Mouse (Mus musculus): ENCODE measurements around the gene Igf2bp3.

Igf2bp3 gene

GRCm38 (mm10) chr6:49171216-49171615, 43.5 kb downstream of the Igf2bp3 start:
- DNase-seq, result peak; percentile 11

GRCm38 (mm10) chr6:49168648-49169047, 46.1 kb downstream of the Igf2bp3 start:
- no peak for DNase-seq

GRCm38 (mm10) chr6:49167406-49167805, 47.4 kb downstream of the Igf2bp3 start:
- no peak for DNase-seq

GRCm38 (mm10) chr6:49166318-49166717, 48.4 kb downstream of the Igf2bp3 start:
- no peak for DNase-seq

GRCm38 (mm10) chr6:49165855-49166254, 48.9 kb downstream of the Igf2bp3 start:
- peak; percentile 64 for DNase-seq

GRCm38 (mm10) chr6:49165101-49165500, 49.7 kb downstream of the Igf2bp3 start:
- DNase-seq, result peak; percentile 27

- no peak for DNase-seq
Measured at GRCm38 (mm10) chr6:49164701-49165100, 50.1 kb downstream of the Igf2bp3 start.

GRCm38 (mm10) chr6:49159971-49160370, 54.8 kb downstream of the Igf2bp3 start:
- DNase-seq, result no peak

- DNase-seq, result no peak
Measured at GRCm38 (mm10) chr6:49156826-49157175, 58.0 kb downstream of the Igf2bp3 start.

GRCm38 (mm10) chr6:49156170-49156825, 58.5 kb downstream of the Igf2bp3 start:
- no peak for DNase-seq

GRCm38 (mm10) chr6:49151465-49151864, 63.3 kb downstream of the Igf2bp3 start:
- DNase-seq, result peak; percentile 29

GRCm38 (mm10) chr6:49150349-49151229, 64.2 kb downstream of the Igf2bp3 start:
- peak; percentile 68 for DNase-seq

- DNase-seq, result peak; percentile 89
Measured at GRCm38 (mm10) chr6:49149202-49149930, 65.4 kb downstream of the Igf2bp3 start.

- peak; percentile 92 for DNase-seq
Measured at GRCm38 (mm10) chr6:49148781-49149180, 66.0 kb downstream of the Igf2bp3 start.

GRCm38 (mm10) chr6:49148368-49148767, 66.4 kb downstream of the Igf2bp3 start:
- no peak for DNase-seq

- peak; percentile 56 for DNase-seq
Measured at GRCm38 (mm10) chr6:49146461-49146860, 68.3 kb downstream of the Igf2bp3 start.

- DNase-seq, result peak; percentile 43
Measured at GRCm38 (mm10) chr6:49142428-49142827, 72.3 kb downstream of the Igf2bp3 start.

- no peak for DNase-seq
Measured at GRCm38 (mm10) chr6:49141125-49141524, 73.6 kb downstream of the Igf2bp3 start.

- DNase-seq, result no peak
Measured at GRCm38 (mm10) chr6:49138159-49139051, 76.4 kb downstream of the Igf2bp3 start.

- no peak for DNase-seq
Measured at GRCm38 (mm10) chr6:49136739-49137138, 78.0 kb downstream of the Igf2bp3 start.

GRCm38 (mm10) chr6:49132352-49133090, 82.2 kb downstream of the Igf2bp3 start:
- DNase-seq, result no peak

- DNase-seq, result no peak
Measured at GRCm38 (mm10) chr6:49131855-49132254, 82.9 kb downstream of the Igf2bp3 start.

Data from kidney, adult 9 months (tissue).